Mouse (Mus musculus) thymus, postnatal 10 days (tissue): ENCODE results near the gene Ppp1r27.
"Not testable (repeated sequence)": the region's sequence is repeated elsewhere in the genome, so short reads cannot be mapped to it uniquely, and the experiment has no call there.

Source experiments
- DNase-seq, 2 experiments: peaks; one replicate each; pipeline ENCODE4 v3.0.0; 2021; ENCODE audit warnings: low spot score in 2 of 2

Gene Ppp1r27

GRCm38 (mm10) chr11:120515611-120516010 is 35.3 kb downstream of the Ppp1r27 start:
- peak; percentile 64 to 86 for DNase-seq

DNA sequence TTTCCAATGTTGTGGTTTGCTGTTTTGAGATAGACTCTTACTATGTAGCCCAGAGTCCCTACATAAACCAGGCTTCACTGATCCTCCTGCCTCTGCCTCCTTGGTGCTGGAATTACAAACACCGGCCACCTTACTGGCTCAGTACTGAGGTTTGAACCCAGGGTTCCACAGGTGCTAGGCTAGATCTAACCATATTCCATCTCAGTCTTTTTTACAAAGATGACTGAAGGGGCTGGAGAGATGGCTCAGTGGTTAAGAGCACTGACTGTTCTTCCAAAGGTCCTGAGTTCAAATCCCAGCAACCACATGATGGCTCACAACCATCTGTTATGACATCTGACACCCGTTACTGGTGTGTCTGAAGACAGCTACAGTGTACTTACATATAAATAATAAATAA is 36.7 kb downstream of the Ppp1r27 start:
- DNase-seq: not testable (repeated sequence)

GRCm38 (mm10) chr11:120512790-120513453 is 38.0 kb downstream of the Ppp1r27 start:
- no peak for DNase-seq

DNA sequence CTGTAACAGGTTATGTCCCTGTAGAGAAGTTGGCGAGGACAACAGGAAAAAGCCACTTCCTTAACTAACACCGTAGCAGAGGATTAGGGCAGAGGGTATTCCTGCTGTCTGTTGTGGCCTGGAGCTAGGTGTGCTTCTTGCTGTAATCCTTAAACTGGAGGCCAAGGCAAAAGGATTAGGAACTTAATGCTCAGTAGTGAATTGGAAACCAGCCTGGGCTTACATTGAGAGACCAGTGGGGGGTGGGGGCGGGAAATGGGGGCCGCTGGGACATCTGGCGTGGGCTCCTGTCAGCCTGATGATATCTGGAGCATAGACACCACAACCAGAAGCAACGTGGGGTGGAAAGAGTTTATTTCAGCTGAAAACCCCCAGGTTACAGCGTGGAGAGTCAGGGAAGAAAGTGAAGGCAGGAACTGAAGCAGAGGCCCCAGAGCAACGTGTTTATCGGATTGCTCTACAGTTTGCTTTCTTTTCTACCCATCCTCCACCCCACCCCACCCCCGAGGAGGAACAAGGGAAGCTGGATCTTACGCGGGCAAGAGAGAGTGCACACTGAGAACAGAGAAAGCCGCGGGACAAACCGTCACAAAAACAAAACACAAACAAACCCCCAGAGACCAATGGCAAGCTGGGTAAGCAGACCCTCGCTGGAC is 40.4 kb downstream of the Ppp1r27 start:
- peak in 1 of 2 experiments; percentile 53 for DNase-seq

DNA sequence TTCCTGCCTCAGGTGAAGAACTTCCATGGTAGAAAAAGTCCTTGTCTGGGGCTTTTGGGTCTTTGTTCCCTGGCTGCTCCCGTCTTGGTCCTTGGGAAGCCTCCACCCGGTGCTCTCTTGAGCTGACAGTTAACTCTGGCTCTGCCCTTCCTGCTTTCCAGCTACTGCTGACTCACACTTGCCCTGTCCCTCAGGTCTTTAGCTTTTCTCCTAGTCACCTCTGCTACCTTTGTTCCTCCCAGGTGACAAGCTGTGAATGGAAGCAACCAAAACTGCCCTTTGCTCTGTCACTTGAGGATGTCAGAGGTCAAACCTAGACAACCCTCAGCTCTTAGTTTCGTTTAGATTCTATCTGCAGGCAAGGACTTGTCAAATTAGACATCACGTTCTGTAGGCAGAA is 41.0 kb downstream of the Ppp1r27 start:
- DNase-seq: no peak

GRCm38 (mm10) chr11:120508290-120508870 is 42.6 kb downstream of the Ppp1r27 start:
- DNase-seq: no peak

DNA sequence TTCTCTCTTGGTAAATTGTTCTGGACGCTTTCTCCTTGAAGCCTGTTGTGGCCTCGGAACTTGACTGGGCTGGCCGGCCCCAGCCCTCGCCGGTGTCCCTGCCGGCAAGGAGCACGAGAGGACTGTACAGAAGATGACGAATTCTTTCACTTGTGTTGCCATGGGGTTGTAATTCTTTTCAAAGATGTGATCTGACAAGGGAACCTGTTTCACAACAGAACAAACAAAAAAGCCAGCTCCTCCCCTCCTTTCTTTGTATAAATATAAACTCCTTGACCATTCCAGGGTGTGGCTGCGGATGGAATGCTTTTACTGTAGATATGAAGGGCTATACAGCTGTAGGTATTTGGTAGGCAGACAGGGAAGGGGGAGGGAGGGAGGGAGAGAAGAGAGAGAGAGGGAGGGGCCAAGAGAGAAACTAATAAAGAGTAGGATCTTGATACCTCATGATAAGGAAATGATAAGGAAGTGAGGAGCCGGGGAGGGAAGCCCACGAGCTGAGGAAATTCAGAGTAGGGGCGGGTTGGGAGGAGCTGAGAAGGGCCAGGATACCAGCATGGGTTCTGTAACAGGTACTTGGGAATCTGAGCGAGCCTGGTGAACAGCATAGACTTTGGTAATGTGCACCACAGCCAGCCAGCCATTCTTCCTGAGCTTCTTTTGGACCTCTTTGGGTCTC is 43.2 kb downstream of the Ppp1r27 start:
- no peak for DNase-seq

- no peak for DNase-seq
Measured at GRCm38 (mm10) chr11:120506899-120507298, 44.0 kb downstream of the Ppp1r27 start.

DNA sequence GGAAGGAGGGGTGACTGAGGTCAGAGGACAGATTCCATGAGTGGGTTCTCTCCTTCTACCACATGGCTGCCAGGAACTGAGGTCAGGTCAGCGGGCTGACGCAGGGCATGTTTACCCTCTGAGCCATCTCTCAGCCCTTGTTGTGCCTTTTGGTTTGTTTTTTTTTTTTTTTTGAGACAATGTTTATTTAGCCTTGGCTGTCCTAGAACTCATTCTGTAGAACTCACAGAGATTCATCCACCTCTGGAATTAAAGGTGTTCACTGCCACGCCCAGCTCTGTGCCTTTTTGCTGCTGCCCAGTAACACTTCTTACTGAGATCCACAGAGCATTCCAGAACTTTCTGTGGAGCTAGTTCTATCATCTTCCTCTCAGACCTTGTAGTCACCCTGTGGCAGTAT is 45.3 kb downstream of the Ppp1r27 start:
- DNase-seq: no peak

GRCm38 (mm10) chr11:120501701-120502100 is 49.2 kb downstream of the Ppp1r27 start:
- DNase-seq: no peak

GRCm38 (mm10) chr11:120501018-120501417 is 49.9 kb downstream of the Ppp1r27 start:
- DNase-seq: no peak

GRCm38 (mm10) chr11:120500357-120500756 is 50.6 kb downstream of the Ppp1r27 start:
- DNase-seq: no peak
